8 mouse cellular contexts compared by ENCODE assay signal in the genomic region with DNA sequence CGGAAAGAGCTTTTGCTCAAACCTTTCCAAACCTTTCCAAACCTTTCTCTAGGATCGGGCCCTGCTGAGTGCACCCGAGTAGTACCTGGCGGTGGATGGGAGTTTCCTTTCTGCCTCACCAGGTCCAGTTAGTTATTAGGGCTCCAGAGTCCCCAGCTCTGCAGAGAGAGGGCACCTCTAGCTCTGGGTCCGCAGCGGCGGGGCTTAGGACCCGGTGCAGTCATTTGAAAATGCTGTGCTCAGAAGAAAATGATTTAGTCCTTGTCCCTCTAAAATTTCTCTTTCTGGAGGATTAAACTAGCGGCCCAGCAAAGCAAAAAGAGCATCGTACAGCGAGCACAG. TPM values are rescaled to one million over a fixed set of nuclear protein-coding genes. Genes with fewer than 3 reads are reported as not detected.
DNase-seq lines count a peak whose midpoint lies in the region; ATAC-seq and TF ChIP-seq lines count a peak whose summit lies in the region.

No protein-coding gene starts in this region.

- DNase-seq in adrenal gland, postnatal 10 days = peak; percentile 1
- DNase-seq in adrenal gland, postnatal 14 days = no peak
- DNase-seq in layer of hippocampus, postnatal 10 days (ENCODE audit: low spot score in 2 of 2) = peak; percentile 24 to 37
- no peak for DNase-seq in layer of hippocampus, adult 9-10 months (ENCODE audit: low spot score)
- DNase-seq in liver, postnatal 0 days = no peak
- DNase-seq in thymus, adult 18-20 months = no peak
- DNase-seq in ovary, adult 18-20 months (ENCODE audit: low spot score) = no peak

- no peaks in the 10 kb centered on the region for H3K36me3 ChIP-seq in hindbrain, embryonic 12.5 days
- no peaks in the 10 kb centered on the region for H3K36me3 ChIP-seq in liver, postnatal 0 days (replicated peaks; ENCODE audit: insufficient read depth, low read length)

- peak overlapping the region; percentile 73 for H3K4me2 ChIP-seq in hindbrain, embryonic 12.5 days (replicated peaks)
- peak overlapping the region; percentile 77 for H3K4me2 ChIP-seq in liver, postnatal 0 days (ENCODE audit: low read depth, low read length)

- H3K4me1 ChIP-seq in hindbrain, embryonic 12.5 days = peaks cover 3% of the 10 kb centered on the region; the same call in 1 of the 2 replicates
- H3K4me1 ChIP-seq in liver, postnatal 0 days (ENCODE audit: insufficient read depth) = no peaks in the 10 kb centered on the region

- H3K4me3 ChIP-seq in hindbrain, embryonic 12.5 days = peak overlapping the region; percentile 58
- H3K4me3 ChIP-seq in liver, postnatal 0 days (ENCODE audit: low read depth, low read length) = peak overlapping the region; percentile 55

- WGBS in hindbrain, embryonic 12.5 days = 8% methylated on average over 11 of the region's 11 CpGs
- WGBS in liver, postnatal 0 days (ENCODE audit: insufficient replicate concordance) = 3% methylated on average over 11 of the region's 11 CpGs

- H3K27ac ChIP-seq in hindbrain, embryonic 12.5 days = peak overlapping the region; percentile 82
- H3K27ac ChIP-seq in liver, postnatal 0 days (ENCODE audit: low read depth) = no peak overlapping the region

- no peak for TF ChIP-seq EP300 in liver, postnatal 0 days (IDR thresholded peaks at IDR 0.05; ENCODE audit: low read depth)

- H3K27me3 ChIP-seq in hindbrain, embryonic 12.5 days = peaks cover 6% of the 10 kb centered on the region
- H3K27me3 ChIP-seq in liver, postnatal 0 days (ENCODE audit: insufficient read depth, low read length) = peaks cover 7% of the 10 kb centered on the region; the same call in 1 of the 2 replicates

- no peak for TF ChIP-seq CTCF in liver, postnatal 0 days (IDR thresholded peaks at IDR 0.05; ENCODE audit: low read depth)

- peak; percentile 58 for ATAC-seq in hindbrain, embryonic 12.5 days (ENCODE audit: low FRiP score)
- peak; percentile 63 for ATAC-seq in liver, postnatal 0 days

- H3K9me3 ChIP-seq in hindbrain, embryonic 12.5 days (replicated peaks) = no peaks in the 10 kb centered on the region
- no peaks in the 10 kb centered on the region for H3K9me3 ChIP-seq in liver, postnatal 0 days (ENCODE audit: low read length)

- peak overlapping the region; percentile 74 for H3K9ac ChIP-seq in hindbrain, embryonic 12.5 days
- peak overlapping the region; percentile 30; the same call in 1 of the 2 replicates for H3K9ac ChIP-seq in liver, postnatal 0 days (replicated peaks)

RNA-seq across cellular contexts. Expression of a gene that starts 1.3 kb away (rescaled TPM):
- 1 to 10 TPM; 1.6 to 2.3 TPM for total RNA-seq in adrenal gland, postnatal 10 days (2021)
- total RNA-seq in adrenal gland, postnatal 14 days (2021) = 1.9 and 3.3 TPM in 2 replicates
- 10 to 100 TPM; 33.7 to 36.4 TPM for total RNA-seq in layer of hippocampus, postnatal 10 days (2021)
- 25.2 and 28.5 TPM in 2 replicates for polyA plus RNA-seq in hindbrain, embryonic 12.5 days (2016; fragmentation: Nextera tagmentation; extraction: Ambion mirVana)
- polyA plus RNA-seq in liver, postnatal 0 days (2015; fragmentation: Nextera tagmentation; extraction: Ambion mirVana) = 1.4 and 1.5 TPM in 2 replicates

Comparison
In these comparisons a context has a peak if more than half of its experiments do, and no peak if none do; other contexts are left out.
1. DNase-seq: peak in adrenal gland, postnatal 10 days (single experiment) and layer of hippocampus, postnatal 10 days (2 of 2); none in adrenal gland, postnatal 14 days (single experiment), layer of hippocampus, adult 9-10 months (single experiment), liver, postnatal 0 days (single experiment), thymus, adult 18-20 months (0 of 2) and ovary, adult 18-20 months (single experiment).